Mouse (Mus musculus) macrophage (primary cell): Measurements from ENCODE around the gene Sgk1. TPM values are rescaled to one million over a fixed set of nuclear protein-coding genes. Genes with fewer than 3 reads are reported as not detected.

Source experiments
- H3K27ac ChIP-seq: fragments of 350-480 bp; formaldehyde crosslinking; 2 replicates; pipeline ENCODE4 v1.9.0; 2021
- H3K36me3 ChIP-seq: fragments of 350-480 bp; formaldehyde crosslinking; 2 replicates; pipeline ENCODE4 v1.9.0; 2021; ENCODE audit errors: inconsistent target
- H3K4me3 ChIP-seq: fragments of 350-480 bp; formaldehyde crosslinking; 2 replicates; pipeline ENCODE4 v1.9.0; 2021; ENCODE audit errors: inconsistent target
- H3K79me2 ChIP-seq: fragments of 350-480 bp; formaldehyde crosslinking; 2 replicates; pipeline ENCODE4 v1.9.0; 2021; ENCODE audit errors: inconsistent target
- WGBS: methylation state at CpG from one replicate; pipeline ENCODE4 v1.1.7; 2026; ENCODE audit warnings: inconsistent platforms; ENCODE audit not compliant: missing documents; 5-methylcytosine and 5-hydroxymethylcytosine counted together
- polyA plus RNA-seq: library from polyadenylated mRNA; stranded (reverse); fragments of 250-400 nt; gene quantifications from 3 replicates; pipeline ENCODE4 v1.2.4, GENCODE M21; 2018; ENCODE audit warnings: inconsistent platforms

Sgk1 gene
- polyA plus RNA-seq, 1 experiment from 2014 or later, result 76.1 TPM

DNA sequence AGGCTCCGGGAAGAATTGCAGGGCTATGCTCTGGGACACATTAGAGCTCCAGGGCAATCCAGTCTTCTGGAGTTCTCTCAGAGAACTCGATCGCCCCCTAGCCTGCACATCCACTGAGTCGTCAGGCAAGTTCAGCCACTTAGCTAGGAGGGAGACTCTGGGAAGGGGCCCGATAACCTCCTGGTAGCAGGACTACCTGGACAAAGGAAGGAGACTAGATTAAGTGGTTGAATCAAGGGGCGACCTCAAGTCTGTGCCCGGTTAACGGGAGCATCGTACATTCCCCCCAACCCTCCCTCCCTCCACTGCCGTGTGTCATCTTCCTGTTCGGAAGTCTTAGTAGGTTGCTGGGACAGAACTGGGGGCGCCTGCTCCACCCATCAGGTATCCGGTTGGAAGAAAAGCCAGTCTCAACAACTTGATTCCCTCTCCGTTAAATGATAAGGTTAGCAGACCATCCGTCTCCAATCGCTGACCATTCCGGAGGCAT, 109.4 kb downstream of the Sgk1 start:
- Histone ChIP-seq H3K27ac (peak overlapping the region; percentile 92), H3K36me3 (peaks cover 4% of the 10 kb centered on the region; the same call in 1 of the 2 replicates), H3K4me3 (peak overlapping the region; percentile 77), H3K79me2 (peaks cover 19% of the 10 kb centered on the region)
- WGBS, result 11% methylated on average over 15 of the region's 17 CpGs

DNA sequence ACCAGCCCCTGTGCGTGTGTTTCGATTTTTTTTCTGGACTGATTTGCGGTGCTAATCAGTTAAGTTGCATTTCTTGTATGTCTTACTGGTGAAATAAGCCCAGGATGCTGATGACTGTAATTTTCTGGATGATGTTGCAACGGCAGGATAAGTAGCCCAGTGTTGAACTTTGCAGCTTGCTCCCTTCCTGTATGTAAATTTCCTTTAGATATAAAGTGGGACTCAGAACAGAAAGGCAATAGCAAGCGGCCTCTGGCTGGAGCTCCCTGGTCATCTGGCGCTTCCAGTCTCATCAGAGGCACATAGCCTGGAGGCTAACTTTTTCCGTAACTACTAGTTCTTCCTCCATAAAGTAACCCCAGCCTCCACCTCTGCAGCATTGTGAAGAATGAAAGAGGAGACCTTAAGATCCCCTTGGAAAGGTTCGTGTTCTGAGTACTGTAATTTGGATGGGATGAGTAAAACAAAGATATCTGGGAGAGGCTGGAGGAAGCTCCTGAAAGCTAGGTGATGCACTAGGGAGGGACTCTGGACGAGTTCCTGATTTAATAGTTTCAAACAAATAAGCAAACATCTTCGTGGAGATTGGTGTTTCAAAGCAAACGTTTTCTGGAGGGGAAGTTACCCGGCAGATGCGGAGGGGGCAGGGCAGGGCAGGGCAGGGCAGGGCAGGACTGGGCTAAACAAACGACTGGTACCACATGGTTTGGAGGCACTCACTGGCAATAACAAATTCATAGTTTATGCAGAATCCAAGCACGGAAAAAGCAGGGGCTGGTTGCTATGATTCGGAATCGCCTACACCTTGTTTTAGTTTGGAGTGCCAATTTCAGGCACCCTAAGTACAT, 110.2 kb downstream of the Sgk1 start:
- Histone ChIP-seq H3K4me3 (peak overlapping the region; percentile 77), H3K27ac (peak overlapping the region; percentile 92), H3K79me2 (peaks cover 27% of the 10 kb centered on the region), H3K36me3 (peaks cover 12% of the 10 kb centered on the region; the same call in 1 of the 2 replicates)
- WGBS, result 6% methylated on average over 17 of the region's 17 CpGs

DNA sequence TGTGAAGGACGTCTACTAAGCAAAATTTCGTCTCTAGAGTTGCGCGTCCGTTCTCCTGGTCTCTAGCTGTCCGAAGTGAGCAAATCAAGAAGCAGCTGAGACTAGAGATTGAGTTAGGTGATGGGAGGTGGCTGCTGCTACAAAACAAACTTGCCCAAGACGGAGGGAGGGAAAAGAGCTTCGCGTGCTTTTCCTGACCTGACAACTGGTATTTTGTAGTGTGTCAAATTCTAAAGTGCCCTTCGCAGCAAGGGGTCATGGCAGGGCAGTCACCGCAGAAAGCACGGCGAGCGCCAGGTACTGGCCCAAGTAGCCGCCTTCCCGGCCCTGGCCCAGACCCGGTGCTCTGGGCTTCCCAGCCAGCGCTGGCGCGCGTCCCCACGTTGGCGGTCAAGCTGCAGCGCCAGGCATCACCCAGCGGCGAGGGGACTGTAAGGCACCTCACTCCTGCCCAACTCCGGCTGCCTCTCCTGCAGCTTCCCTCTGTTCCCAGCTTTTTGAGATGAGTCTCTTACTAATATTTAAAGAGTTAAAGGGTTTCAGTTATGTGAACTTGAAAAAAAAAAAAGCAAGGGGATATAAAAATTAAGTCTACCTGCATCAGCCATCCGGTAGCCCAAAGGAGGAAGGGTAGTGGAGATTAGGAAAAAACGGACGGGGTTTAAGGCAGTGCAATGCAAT, 111.0 kb downstream of the Sgk1 start:
- peak overlapping the region; percentile 92 for H3K27ac ChIP-seq
- WGBS, result 2% methylated on average over 30 of the region's 30 CpGs
- H3K4me3 ChIP-seq, result peak overlapping the region; percentile 77
- H3K79me2 ChIP-seq, result peaks cover 32% of the 10 kb centered on the region
- H3K36me3 ChIP-seq, result peaks cover 20% of the 10 kb centered on the region; the same call in 1 of the 2 replicates

DNA sequence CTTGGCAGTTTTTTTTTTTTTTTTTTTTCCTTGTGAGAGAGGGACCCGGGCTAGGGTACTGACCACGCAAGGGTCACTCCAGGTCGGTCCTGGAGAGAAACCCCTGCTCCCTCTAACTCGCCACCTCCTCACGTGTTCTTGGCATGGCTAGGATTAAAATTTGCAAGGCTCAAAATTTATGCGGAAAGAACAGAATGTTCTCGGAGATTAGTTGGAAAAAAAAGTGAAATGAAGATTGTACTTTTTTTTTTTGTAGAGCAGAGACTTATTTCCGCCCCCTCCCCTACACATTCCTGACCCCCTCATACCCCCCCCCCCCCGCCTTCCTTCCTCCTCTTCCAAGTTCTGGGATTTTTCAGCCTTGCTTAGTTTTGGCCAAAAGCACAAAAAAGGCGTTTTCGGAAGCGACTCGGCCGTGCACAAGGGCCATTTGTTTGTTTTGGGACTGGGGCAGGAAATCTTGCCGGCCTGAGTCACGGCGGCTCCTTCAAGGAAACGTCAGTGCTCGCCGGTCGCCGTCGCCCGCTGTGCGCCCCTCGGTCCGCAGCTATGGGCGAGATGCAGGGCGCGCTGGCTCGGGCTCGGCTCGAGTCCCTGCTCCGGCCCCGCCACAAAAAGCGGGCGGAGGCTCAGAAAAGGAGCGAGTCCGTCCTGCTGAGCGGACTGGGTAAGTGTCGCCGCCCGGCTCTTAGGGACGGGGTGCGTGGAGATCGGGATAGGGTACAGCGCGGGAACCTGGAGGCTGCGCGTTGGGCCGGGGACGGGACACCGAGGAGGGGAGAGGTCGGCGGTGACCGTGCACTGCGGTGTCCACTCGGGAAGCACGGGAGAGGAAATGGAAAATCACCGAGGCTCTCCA, 111.8 kb downstream of the Sgk1 start:
- peak overlapping the region; percentile 77 for H3K4me3 ChIP-seq
- peaks cover 32% of the 10 kb centered on the region for H3K79me2 ChIP-seq
- under 1% methylated on average over 58 of the region's 60 CpGs for WGBS
- H3K36me3 ChIP-seq, result peaks cover 27% of the 10 kb centered on the region; the same call in 1 of the 2 replicates
- peak overlapping the region; percentile 92 for H3K27ac ChIP-seq

- 1% methylated on average over 36 of the region's 40 CpGs for WGBS
These were observed 112.5 kb downstream of the Sgk1 start for GRCm38 (mm10) chr10:21994431-21994914.

GRCm38 (mm10) chr10:21995221-21995620, 113.2 kb downstream of the Sgk1 start:
- H3K79me2 ChIP-seq, result peaks cover 32% of the 10 kb centered on the region
- peaks cover 37% of the 10 kb centered on the region; the same call in 1 of the 2 replicates for H3K36me3 ChIP-seq
- H3K4me3 ChIP-seq, result peak overlapping the region; percentile 77
- H3K27ac ChIP-seq, result peak overlapping the region; percentile 55
- 6% methylated on average over 12 of the region's 12 CpGs for WGBS

More at GRCm38 (mm10) chr10:21994431-21994914, 112.5 kb downstream of the Sgk1 start:
- H3K27ac ChIP-seq, result peak overlapping the region; percentile 92
- H3K4me3 ChIP-seq, result peak overlapping the region; percentile 77
- peaks cover 32% of the 10 kb centered on the region for H3K79me2 ChIP-seq
- H3K36me3 ChIP-seq, result peaks cover 35% of the 10 kb centered on the region; the same call in 1 of the 2 replicates

DNA sequence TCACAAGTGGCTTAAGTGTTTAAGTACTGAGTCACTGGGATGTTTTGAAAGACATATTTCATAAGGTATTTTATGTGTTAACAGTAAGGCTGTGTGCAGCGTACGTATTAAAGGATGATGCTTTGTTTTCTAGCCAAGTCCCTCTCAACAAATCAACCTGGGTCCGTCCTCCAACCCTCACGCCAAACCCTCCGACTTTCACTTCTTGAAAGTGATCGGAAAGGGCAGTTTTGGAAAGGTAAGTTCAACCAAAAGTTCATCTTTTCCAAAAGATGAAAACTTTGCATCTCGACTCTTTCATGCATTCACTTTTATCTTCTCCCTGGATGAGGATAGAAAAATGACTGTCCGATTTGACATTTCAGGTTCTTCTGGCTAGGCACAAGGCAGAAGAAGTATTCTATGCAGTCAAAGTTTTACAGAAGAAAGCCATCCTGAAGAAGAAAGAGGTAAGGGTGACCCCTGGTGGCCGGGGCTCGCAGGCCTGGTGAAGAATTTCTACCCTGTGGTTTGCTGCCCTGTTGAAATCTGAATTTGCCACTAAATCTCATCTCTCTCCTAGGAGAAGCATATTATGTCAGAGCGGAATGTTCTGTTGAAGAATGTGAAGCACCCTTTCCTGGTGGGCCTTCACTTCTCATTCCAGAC, 113.8 kb downstream of the Sgk1 start:
- Histone ChIP-seq H3K36me3 (peaks cover 37% of the 10 kb centered on the region; the same call in 1 of the 2 replicates), H3K27ac (no peak overlapping the region), H3K4me3 (peak overlapping the region; percentile 77), H3K79me2 (peaks cover 32% of the 10 kb centered on the region)
- WGBS, result 57% methylated on average over 11 of the region's 11 CpGs

- H3K4me3 ChIP-seq, result no peak overlapping the region
- H3K79me2 ChIP-seq, result peaks cover 32% of the 10 kb centered on the region
- H3K36me3 ChIP-seq, result peaks cover 37% of the 10 kb centered on the region; the same call in 1 of the 2 replicates
- no peak overlapping the region for H3K27ac ChIP-seq
- WGBS, result over 99% methylated on average over 14 of the region's 14 CpGs
These were observed 114.9 kb downstream of the Sgk1 start for GRCm38 (mm10) chr10:21996660-21997447.

DNA sequence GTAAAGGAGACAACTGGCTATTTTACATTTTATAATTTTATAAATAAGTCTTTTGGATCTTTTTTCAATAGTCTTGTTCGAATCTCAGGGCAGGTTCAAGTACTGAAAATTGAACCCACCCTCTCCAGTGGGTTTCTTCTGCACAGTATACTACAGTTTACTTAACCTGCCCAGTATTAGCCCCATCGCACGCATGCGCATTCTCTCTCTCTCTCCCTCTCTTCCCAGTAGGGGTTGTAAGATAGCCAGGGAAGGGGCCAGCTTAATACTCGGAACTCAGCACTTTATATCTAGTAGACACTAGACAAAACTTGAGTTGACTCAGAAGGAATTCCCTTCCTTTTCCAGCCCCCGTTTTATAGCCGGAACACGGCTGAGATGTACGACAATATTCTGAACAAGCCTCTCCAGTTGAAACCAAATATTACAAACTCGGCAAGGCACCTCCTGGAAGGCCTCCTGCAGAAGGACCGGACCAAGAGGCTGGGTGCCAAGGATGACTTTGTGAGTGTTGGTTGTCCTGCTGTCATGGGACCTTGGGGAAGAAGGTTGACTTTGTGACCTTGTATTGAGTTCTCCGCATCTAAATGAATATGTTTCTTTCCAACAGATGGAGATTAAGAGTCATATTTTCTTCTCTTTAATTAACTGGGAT, 115.7 kb downstream of the Sgk1 start:
- H3K27ac ChIP-seq, result no peak overlapping the region
- peaks cover 32% of the 10 kb centered on the region for H3K79me2 ChIP-seq
- H3K4me3 ChIP-seq, result no peak overlapping the region
- H3K36me3 ChIP-seq, result peaks cover 37% of the 10 kb centered on the region; the same call in 1 of the 2 replicates
- 98% methylated on average over 10 of the region's 12 CpGs for WGBS

GRCm38 (mm10) chr10:21998503-21999180, 116.7 kb downstream of the Sgk1 start:
- Histone ChIP-seq H3K4me3 (no peak overlapping the region), H3K36me3 (peaks cover 37% of the 10 kb centered on the region; the same call in 1 of the 2 replicates), H3K79me2 (peaks cover 32% of the 10 kb centered on the region), H3K27ac (no peak overlapping the region)
- 94% methylated on average over 28 of the region's 28 CpGs for WGBS

- peaks cover 37% of the 10 kb centered on the region; the same call in 1 of the 2 replicates for H3K36me3 ChIP-seq
- H3K27ac ChIP-seq, result no peak overlapping the region
- no peak overlapping the region for H3K4me3 ChIP-seq
- 92% methylated on average over 10 of the region's 10 CpGs for WGBS
- peaks cover 21% of the 10 kb centered on the region for H3K79me2 ChIP-seq
These were observed 118.7 kb downstream of the Sgk1 start for GRCm38 (mm10) chr10:22000491-22001306.
